Mouse (Mus musculus) midbrain, embryonic 14.5 days (tissue): ENCODE data around the gene Pnpla6. TPM values are rescaled to one million over a fixed set of nuclear protein-coding genes. Genes with fewer than 3 reads are reported as not detected.
"Not testable (repeated sequence)": the region's sequence is repeated elsewhere in the genome, so short reads cannot be mapped to it uniquely, and the experiment has no call there.

ENCODE experiments used
- ATAC-seq: fragments of 200-750 bp; cut with Nextera tagmentation; 2 replicates; pipeline ENCODE4 v1.8.0; 2017; ENCODE audit warnings: moderate number of reproducible peaks, moderate library complexity; ENCODE audit not compliant: low FRiP score, low TSS enrichment
- DNase-seq: peaks from one replicate; pipeline ENCODE4 v3.0.0-alpha.2; 2015
- H3K27ac ChIP-seq: fragments of 300-500 bp; sonication (generic); replicated peaks from 2 replicates; pipeline ENCODE4 v1.5.1; 2014; ENCODE audit warnings: mild to moderate bottlenecking, low read depth, low read length, moderate library complexity
- H3K27me3 ChIP-seq: fragments of 300-500 bp; sonication (generic); 2 replicates; pipeline ENCODE4 v1.6.1; 2014; ENCODE audit warnings: low read length, control low read depth, mixed read lengths; ENCODE audit not compliant: control insufficient read depth, insufficient read depth
- H3K36me3 ChIP-seq: fragments of 300-500 bp; sonication (generic); 2 replicates; pipeline ENCODE4 v1.6.1; 2014; ENCODE audit warnings: low read length, control low read depth; ENCODE audit not compliant: control insufficient read depth, insufficient read depth
- H3K4me1 ChIP-seq: fragments of 300-500 bp; sonication (generic); 2 replicates; pipeline ENCODE4 v1.6.1; 2014; ENCODE audit warnings: mild to moderate bottlenecking, antibody characterized with exemption, low read length, control low read depth; ENCODE audit not compliant: control insufficient read depth, insufficient read depth
- H3K4me2 ChIP-seq: fragments of 300-500 bp; sonication (generic); 2 replicates; pipeline ENCODE4 v1.6.1; 2014; ENCODE audit warnings: mild to moderate bottlenecking, low read length, moderate library complexity
- H3K4me3 ChIP-seq: fragments of 300-500 bp; sonication (generic); replicated peaks from 2 replicates; pipeline ENCODE4 v1.5.1; 2014; ENCODE audit warnings: low read depth, low read length
- H3K9ac ChIP-seq: fragments of 300-500 bp; sonication (generic); replicated peaks from 2 replicates; pipeline ENCODE4 v1.6.1; 2014; ENCODE audit warnings: mild to moderate bottlenecking, low read length, moderate library complexity
- H3K9me3 ChIP-seq: fragments of 300-500 bp; sonication (generic); 2 replicates; pipeline ENCODE4 v1.6.1; 2016; ENCODE audit warnings: low read length, control low read depth, mixed read lengths; ENCODE audit not compliant: control insufficient read depth
- WGBS: fragments of 180-500 bp; shearing (Covaris S2); extraction: QIAGEN DNeasy Blood & Tissue Kit; methylation state at CpG from one replicate; pipeline ENCODE4 v1.1.7; 2014; 5-methylcytosine and 5-hydroxymethylcytosine counted together
- polyA plus RNA-seq: library from polyadenylated mRNA; unstranded; fragments of >200 nt; fragmentation: Nextera tagmentation; extraction: Ambion mirVana; gene quantifications from 2 replicates; pipeline ENCODE4 v1.2.1, GENCODE M21; 2014

Gene Pnpla6
- polyA plus RNA-seq, 1 experiment from 2014 or later, result 31.1 TPM

DNA sequence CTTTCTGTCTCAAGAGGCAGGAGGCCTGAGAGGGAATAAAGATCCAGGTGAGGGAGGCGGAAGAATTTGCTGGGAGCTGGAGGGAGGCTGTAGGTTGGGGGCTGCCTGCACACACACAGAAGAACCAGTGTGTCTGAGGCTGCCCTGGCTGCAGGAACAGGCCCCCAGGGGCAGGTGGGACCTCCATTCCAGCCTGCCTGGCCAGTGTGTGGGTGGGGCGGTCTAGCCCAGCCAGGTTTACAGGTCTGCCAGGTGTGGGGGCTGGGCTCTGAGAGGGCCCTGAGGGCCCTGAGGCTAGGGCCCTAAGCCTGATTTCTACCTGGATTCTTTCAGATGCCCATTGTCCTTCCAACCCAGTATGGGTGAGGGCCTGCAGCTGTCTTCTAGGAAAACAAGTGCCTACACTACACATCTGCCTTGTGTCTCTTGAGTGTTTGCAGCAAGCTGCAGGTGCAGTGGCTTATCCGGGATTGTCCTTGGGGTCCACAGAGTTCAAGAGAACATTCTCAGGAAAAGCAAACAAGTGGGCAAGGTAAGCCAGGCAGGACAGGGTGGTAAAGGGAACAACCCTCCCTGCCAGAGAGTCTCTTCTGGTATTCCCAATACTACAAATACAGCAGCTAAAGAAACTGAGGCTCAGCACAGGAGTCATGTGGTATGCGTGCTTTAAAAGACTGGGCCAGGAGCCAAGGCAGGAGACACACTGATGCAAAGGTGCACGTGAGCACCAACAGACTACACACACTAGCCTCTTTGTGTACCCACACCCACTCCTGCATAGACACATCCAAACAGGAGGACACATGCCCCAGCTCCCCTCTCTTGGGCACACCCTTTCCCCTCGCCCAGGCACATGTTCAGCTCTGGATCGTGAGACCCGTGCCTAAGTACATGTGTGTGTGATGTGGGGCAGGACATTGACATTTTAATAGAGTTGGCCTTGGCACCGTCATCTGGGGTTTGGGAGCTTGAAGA is 64.5 kb downstream of the Pnpla6 start:
- H3K27me3 ChIP-seq, result no peaks in the 10 kb centered on the region
- no peaks in the 10 kb centered on the region for H3K4me1 ChIP-seq
- H3K4me3 ChIP-seq, result no peak overlapping the region
- H3K9me3 ChIP-seq, result no peaks in the 10 kb centered on the region
- H3K9ac ChIP-seq, result no peak overlapping the region
- H3K27ac ChIP-seq, result no peak overlapping the region
- no peaks in the 10 kb centered on the region for H3K36me3 ChIP-seq
- H3K4me2 ChIP-seq, result no peak overlapping the region
- DNase-seq, result no peak
- ATAC-seq, result peak; percentile 43
- WGBS, result 87% methylated on average over 9 of the region's 9 CpGs

DNA sequence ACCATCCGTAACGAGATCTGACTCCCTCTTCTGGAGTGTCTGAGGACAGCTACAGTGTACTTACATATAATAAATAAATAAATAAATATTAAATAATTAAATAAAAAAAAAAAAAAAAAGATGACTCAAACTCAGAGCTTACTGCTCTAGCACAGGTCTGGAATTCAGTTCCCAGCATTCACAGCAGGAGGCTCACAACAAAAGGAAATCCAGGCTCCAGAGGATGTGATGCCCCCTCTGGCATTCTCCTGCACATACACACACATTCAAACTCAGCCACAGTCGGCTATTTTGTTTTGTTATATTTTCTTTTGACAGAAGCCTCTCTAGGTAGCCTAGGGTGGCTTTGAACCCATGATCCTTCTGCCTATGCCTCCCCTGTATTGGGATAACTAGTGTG is 66.8 kb downstream of the Pnpla6 start:
- not testable (repeated sequence) for H3K9ac ChIP-seq, ATAC-seq, H3K36me3 ChIP-seq, H3K4me3 ChIP-seq, H3K27ac ChIP-seq, DNase-seq, H3K27me3 ChIP-seq, H3K4me2 ChIP-seq, H3K9me3 ChIP-seq, H3K4me1 ChIP-seq
- WGBS, result 76% methylated on average over 1 of the region's 3 CpGs

- 99% methylated on average over 2 of the region's 2 CpGs for WGBS
- no peak for DNase-seq
- H3K27ac ChIP-seq, result no peak overlapping the region
These were observed 71.3 kb downstream of the Pnpla6 start for GRCm38 (mm10) chr8:3586452-3586851.

DNA sequence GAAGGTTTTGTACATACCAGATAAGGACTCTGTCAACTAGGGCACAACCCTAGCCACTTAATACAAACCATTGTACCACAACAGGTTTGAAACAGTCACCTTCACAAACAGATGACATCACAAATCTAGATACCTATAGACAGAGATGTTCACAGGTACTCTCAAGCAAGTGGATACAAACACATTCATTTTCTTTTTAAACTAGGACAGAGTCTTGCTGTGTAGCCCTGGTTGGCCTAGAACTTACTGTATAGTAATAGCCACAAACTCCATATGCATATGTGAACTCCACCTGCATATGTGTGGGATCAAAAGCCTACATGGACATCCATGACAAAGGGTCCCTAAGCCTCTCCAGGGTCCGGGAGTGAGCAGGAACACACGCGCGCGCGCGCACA is 71.8 kb downstream of the Pnpla6 start, which contains the start of gene Camsap3:
Gene Camsap3 (plus strand): TSS at position 301 of the 398 bp plus-strand sequence.
- Histone ChIP-seq H3K36me3 (no peaks in the 10 kb centered on the region), H3K4me1 (no peaks in the 10 kb centered on the region), H3K4me2 (peak within 1 kb of the TSS; percentile 57), H3K4me3 (peak within 1 kb of the TSS; percentile 84), H3K27me3 (no peaks in the 10 kb centered on the region), H3K9me3 (no peaks in the 10 kb centered on the region), H3K9ac (peak within 1 kb of the TSS; percentile 96), H3K27ac (peak within 1 kb of the TSS; percentile 83)
- DNase-seq (no peak), ATAC-seq (no peak)
- WGBS, result 1% methylated on average over 7 of the region's 7 CpGs

More at GRCm38 (mm10) chr8:3586452-3586851, 71.3 kb downstream of the Pnpla6 start:
- no peaks in the 10 kb centered on the region for H3K36me3 ChIP-seq
- H3K9me3 ChIP-seq, result no peaks in the 10 kb centered on the region
- ATAC-seq, result no peak
- H3K4me1 ChIP-seq, result no peaks in the 10 kb centered on the region
- H3K27me3 ChIP-seq, result no peaks in the 10 kb centered on the region
- H3K4me2 ChIP-seq, result no peak overlapping the region
- no peak overlapping the region for H3K9ac ChIP-seq
- H3K4me3 ChIP-seq, result no peak overlapping the region

- whole genome bisulfite sequencing, result under 1% methylated on average over 76 of the region's 77 CpGs
- Histone ChIP-seq H3K4me3 (peak overlapping the region; percentile 84), H3K9me3 (no peaks in the 10 kb centered on the region), H3K4me1 (no peaks in the 10 kb centered on the region), H3K9ac (peak overlapping the region; percentile 96), H3K4me2 (peak overlapping the region; percentile 57), H3K36me3 (no peaks in the 10 kb centered on the region), H3K27ac (peak overlapping the region; percentile 83), H3K27me3 (no peaks in the 10 kb centered on the region)
- DNase-seq (peak; percentile 87), ATAC-seq (peak; percentile 79)
These were observed 72.4 kb downstream of the Pnpla6 start for GRCm38 (mm10) chr8:3587391-3588257.

- Histone ChIP-seq H3K27me3 (no peaks in the 10 kb centered on the region), H3K27ac (peak overlapping the region; percentile 83), H3K4me2 (peak overlapping the region; percentile 57), H3K9ac (peak overlapping the region; percentile 96), H3K4me1 (no peaks in the 10 kb centered on the region), H3K9me3 (no peaks in the 10 kb centered on the region), H3K36me3 (no peaks in the 10 kb centered on the region), H3K4me3 (peak overlapping the region; percentile 84)
- ATAC-seq, result peak; percentile 74
- under 1% methylated on average over 11 of the region's 11 CpGs for WGBS
- DNase-seq, result peak; percentile 62
These were observed 73.1 kb downstream of the Pnpla6 start for GRCm38 (mm10) chr8:3588258-3588633.

DNA sequence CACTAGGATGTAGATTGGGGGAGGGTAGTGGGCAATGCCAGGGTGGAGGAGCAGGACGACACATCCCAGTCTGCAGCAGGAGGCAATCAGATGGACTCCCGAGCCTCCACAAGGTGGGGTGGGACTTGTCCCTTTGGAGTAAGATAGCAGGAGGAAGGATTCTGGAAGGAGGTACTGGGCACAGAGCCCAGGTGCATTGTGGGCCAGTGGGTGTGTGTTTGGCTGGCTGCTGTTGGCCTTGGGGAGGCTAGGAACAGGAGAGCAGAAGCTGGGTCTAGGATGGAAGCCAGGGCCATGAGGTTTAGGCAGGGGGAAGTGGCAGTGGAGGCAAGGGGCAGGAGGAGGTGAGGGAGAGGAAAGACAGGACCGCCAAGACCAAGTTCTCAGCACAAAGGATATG is 78.3 kb downstream of the Pnpla6 start:
- Histone ChIP-seq H3K27me3 (no peaks in the 10 kb centered on the region), H3K27ac (no peak overlapping the region), H3K4me3 (no peak overlapping the region), H3K4me2 (no peak overlapping the region), H3K36me3 (peaks cover 8% of the 10 kb centered on the region; the same call in 1 of the 2 replicates), H3K9ac (no peak overlapping the region), H3K4me1 (no peaks in the 10 kb centered on the region), H3K9me3 (no peaks in the 10 kb centered on the region)
- DNase-seq, result no peak
- WGBS, result 79% methylated on average over 3 of the region's 3 CpGs
- ATAC-seq, result no peak
